Mouse (Mus musculus): Measurements from ENCODE around the gene Bbs12. TPM values are rescaled to one million over a fixed set of nuclear protein-coding genes. Genes with fewer than 3 reads are reported as not detected.

The Bbs12 gene
- 5.9 and 6.8 TPM in 2 replicates for polyA plus RNA-seq (2014; fragmentation: Nextera tagmentation; extraction: Ambion mirVana)

GRCm38 (mm10) chr3:37312370-37312941, at the start of gene Bbs12, which contains the start of gene Cetn4:
Bbs12 (plus strand) TSS chr3:37312554.
Cetn4 (minus strand) TSS chr3:37312708.
- DNase-seq (ENCODE audit: low spot score) (peak; percentile 97), ATAC-seq (peak; percentile 100)
- Histone ChIP-seq H3K9ac (ENCODE audit: low read length) (peak within 1 kb of the TSS; percentile 82), H3K4me3 (ENCODE audit: low read depth, low read length) (peak within 1 kb of the TSS; percentile 73), H3K4me1 (ENCODE audit: control insufficient read depth, insufficient read depth, low read length) (no peaks in the 10 kb centered on the region), H3K36me3 (ENCODE audit: control insufficient read depth, insufficient read depth, low read length) (no peaks in the 10 kb centered on the region), H3K4me2 (ENCODE audit: low read length) (peak within 1 kb of the TSS; percentile 73), H3K27me3 (replicated peaks; ENCODE audit: control insufficient read depth, insufficient read depth, low read length) (no peaks in the 10 kb centered on the region), H3K27ac (ENCODE audit: low read depth, low read length) (peak within 1 kb of the TSS; percentile 52; the same call in 1 of the 2 replicates), H3K9me3 (replicated peaks; ENCODE audit: control insufficient read depth, low read length) (no peaks in the 10 kb centered on the region)
- WGBS: under 1% methylated on average over 54 of the region's 54 CpGs

GRCm38 (mm10) chr3:37268338-37268737, 44.0 kb upstream of the Bbs12 start:
- 80% methylated on average over 11 of the region's 11 CpGs for WGBS
- ATAC-seq: no peak
- DNase-seq (ENCODE audit: low spot score): no peak

GRCm38 (mm10) chr3:37269926-37270325, 42.4 kb upstream of the Bbs12 start:
- Histone ChIP-seq H3K9me3 (replicated peaks; ENCODE audit: control insufficient read depth, low read length) (no peaks in the 10 kb centered on the region), H3K27me3 (replicated peaks; ENCODE audit: control insufficient read depth, insufficient read depth, low read length) (no peaks in the 10 kb centered on the region), H3K4me1 (ENCODE audit: control insufficient read depth, insufficient read depth, low read length) (no peaks in the 10 kb centered on the region), H3K27ac (ENCODE audit: low read depth, low read length) (no peak overlapping the region), H3K4me2 (ENCODE audit: low read length) (no peak overlapping the region), H3K9ac (ENCODE audit: low read length) (no peak overlapping the region), H3K36me3 (ENCODE audit: control insufficient read depth, insufficient read depth, low read length) (no peaks in the 10 kb centered on the region), H3K4me3 (ENCODE audit: low read depth, low read length) (no peak overlapping the region)
- 95% methylated on average over 4 of the region's 4 CpGs for WGBS
- ATAC-seq (no peak), DNase-seq (ENCODE audit: low spot score) (no peak)

More at GRCm38 (mm10) chr3:37268338-37268737, 44.0 kb upstream of the Bbs12 start:
- no peaks in the 10 kb centered on the region for H3K9me3 ChIP-seq (replicated peaks; ENCODE audit: control insufficient read depth, low read length)
- no peak overlapping the region for H3K4me3 ChIP-seq (ENCODE audit: low read depth, low read length)
- H3K27me3 ChIP-seq (replicated peaks; ENCODE audit: control insufficient read depth, insufficient read depth, low read length): no peaks in the 10 kb centered on the region
- H3K4me2 ChIP-seq (ENCODE audit: low read length): no peak overlapping the region
- no peaks in the 10 kb centered on the region for H3K36me3 ChIP-seq (ENCODE audit: control insufficient read depth, insufficient read depth, low read length)
- H3K4me1 ChIP-seq (ENCODE audit: control insufficient read depth, insufficient read depth, low read length): no peaks in the 10 kb centered on the region
- H3K27ac ChIP-seq (ENCODE audit: low read depth, low read length): no peak overlapping the region
- no peak overlapping the region for H3K9ac ChIP-seq (ENCODE audit: low read length)

GRCm38 (mm10) chr3:37271209-37271608, 41.1 kb upstream of the Bbs12 start:
- Histone ChIP-seq H3K27ac (ENCODE audit: low read depth, low read length) (no peak overlapping the region), H3K27me3 (replicated peaks; ENCODE audit: control insufficient read depth, insufficient read depth, low read length) (no peaks in the 10 kb centered on the region), H3K9ac (ENCODE audit: low read length) (no peak overlapping the region), H3K4me1 (ENCODE audit: control insufficient read depth, insufficient read depth, low read length) (no peaks in the 10 kb centered on the region), H3K9me3 (replicated peaks; ENCODE audit: control insufficient read depth, low read length) (no peaks in the 10 kb centered on the region), H3K4me2 (ENCODE audit: low read length) (no peak overlapping the region), H3K4me3 (ENCODE audit: low read depth, low read length) (no peak overlapping the region), H3K36me3 (ENCODE audit: control insufficient read depth, insufficient read depth, low read length) (no peaks in the 10 kb centered on the region)
- WGBS: 6% methylated on average over 1 of the region's 1 CpGs
- peak; percentile 67 for DNase-seq (ENCODE audit: low spot score)
- ATAC-seq: peak; percentile 71

DNA sequence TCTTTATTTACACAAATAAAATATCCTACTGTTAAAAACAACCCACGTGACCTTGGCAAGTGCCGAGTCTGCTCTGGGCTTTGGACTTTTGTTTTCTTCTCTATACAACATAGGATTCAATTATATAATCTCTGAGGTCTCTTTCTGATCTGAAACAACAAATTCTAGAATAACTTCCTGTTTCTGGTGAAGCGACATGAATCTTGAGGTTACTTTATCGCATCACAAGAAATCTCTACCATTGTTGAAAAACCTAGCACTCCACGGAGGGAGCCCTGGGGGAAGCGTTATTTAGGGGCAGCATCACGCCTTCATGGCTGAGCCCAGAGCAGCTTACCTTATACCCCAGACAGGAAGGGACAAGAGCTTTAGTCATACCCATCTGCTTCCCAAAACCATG, 39.3 kb upstream of the Bbs12 start:
- no peak overlapping the region for H3K4me3 ChIP-seq (ENCODE audit: low read depth, low read length)
- H3K4me2 ChIP-seq (ENCODE audit: low read length): no peak overlapping the region
- H3K4me1 ChIP-seq (ENCODE audit: control insufficient read depth, insufficient read depth, low read length): no peaks in the 10 kb centered on the region
- DNase-seq (ENCODE audit: low spot score) (no peak), ATAC-seq (no peak)
- no peak overlapping the region for H3K27ac ChIP-seq (ENCODE audit: low read depth, low read length)
- no peaks in the 10 kb centered on the region for H3K9me3 ChIP-seq (replicated peaks; ENCODE audit: control insufficient read depth, low read length)
- H3K27me3 ChIP-seq (replicated peaks; ENCODE audit: control insufficient read depth, insufficient read depth, low read length): no peaks in the 10 kb centered on the region
- no peaks in the 10 kb centered on the region for H3K36me3 ChIP-seq (ENCODE audit: control insufficient read depth, insufficient read depth, low read length)
- H3K9ac ChIP-seq (ENCODE audit: low read length): no peak overlapping the region
- WGBS: 94% methylated on average over 7 of the region's 7 CpGs

DNA sequence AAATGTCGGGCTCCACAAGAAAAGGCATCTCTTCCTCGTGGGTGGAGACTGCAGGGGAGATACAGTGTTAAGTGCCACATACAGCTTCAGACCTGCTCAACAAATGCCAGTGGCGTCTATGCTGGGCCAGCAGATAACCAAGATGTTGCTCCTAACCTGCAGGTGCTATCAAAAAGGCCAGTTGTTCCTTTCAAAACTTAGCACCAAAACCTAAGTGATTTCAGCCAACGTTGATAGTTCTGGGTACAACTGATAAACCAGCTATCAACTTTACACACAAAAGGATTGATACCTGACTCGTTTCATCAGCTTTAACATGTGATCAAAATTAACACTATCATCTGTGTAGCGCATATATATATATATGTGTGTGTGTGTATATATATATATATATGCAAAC, 37.7 kb upstream of the Bbs12 start:
- no peaks in the 10 kb centered on the region for H3K9me3 ChIP-seq (replicated peaks; ENCODE audit: control insufficient read depth, low read length)
- H3K4me3 ChIP-seq (ENCODE audit: low read depth, low read length): no peak overlapping the region
- no peak for ATAC-seq
- no peak overlapping the region for H3K4me2 ChIP-seq (ENCODE audit: low read length)
- H3K9ac ChIP-seq (ENCODE audit: low read length): no peak overlapping the region
- DNase-seq (ENCODE audit: low spot score): no peak
- no peaks in the 10 kb centered on the region for H3K4me1 ChIP-seq (ENCODE audit: control insufficient read depth, insufficient read depth, low read length)
- no peaks in the 10 kb centered on the region for H3K36me3 ChIP-seq (ENCODE audit: control insufficient read depth, insufficient read depth, low read length)
- H3K27me3 ChIP-seq (replicated peaks; ENCODE audit: control insufficient read depth, insufficient read depth, low read length): no peaks in the 10 kb centered on the region
- 77% methylated on average over 6 of the region's 6 CpGs for WGBS
- no peak overlapping the region for H3K27ac ChIP-seq (ENCODE audit: low read depth, low read length)

DNA sequence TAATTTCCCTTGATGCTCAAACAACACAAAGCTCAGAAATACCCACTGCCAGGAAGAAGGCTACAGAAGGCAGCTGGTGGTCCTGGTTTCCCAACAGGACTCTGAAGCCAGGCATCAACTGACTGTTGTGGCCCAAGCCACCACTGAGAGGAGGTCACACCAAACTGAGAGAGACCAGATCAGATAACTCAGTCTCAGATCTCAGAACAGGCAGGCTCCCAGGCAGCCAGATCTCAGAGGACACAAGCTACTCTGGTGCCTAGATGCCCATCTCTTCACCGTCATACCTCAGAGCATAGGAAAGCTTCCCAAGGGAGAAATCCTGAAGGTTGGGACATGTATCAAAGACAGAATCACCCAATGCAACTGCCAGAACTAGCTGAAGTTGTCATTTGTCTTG, 32.1 kb upstream of the Bbs12 start:
- ATAC-seq: no peak
- H3K9ac ChIP-seq (ENCODE audit: low read length): no peak overlapping the region

DNA sequence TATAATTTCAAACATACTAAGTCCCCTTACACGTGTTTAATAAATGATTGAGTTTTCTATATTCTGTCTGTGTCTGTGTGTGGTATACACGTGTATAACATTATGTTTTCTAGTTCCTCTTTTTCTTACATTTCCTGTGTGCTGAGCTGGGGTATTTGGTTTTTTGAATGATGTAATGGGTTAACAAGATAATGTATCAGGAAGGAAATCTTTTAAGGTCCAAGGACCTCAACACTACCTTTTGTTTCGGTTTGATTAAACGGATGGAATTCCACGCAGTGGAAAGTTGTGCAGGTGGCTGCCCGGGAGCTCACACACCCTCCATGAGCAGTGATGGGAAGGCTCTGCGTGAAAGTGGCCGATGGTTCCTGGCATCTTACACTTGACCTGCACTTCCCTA, 31.5 kb upstream of the Bbs12 start:
- Histone ChIP-seq H3K9ac (ENCODE audit: low read length) (no peak overlapping the region), H3K36me3 (ENCODE audit: control insufficient read depth, insufficient read depth, low read length) (no peaks in the 10 kb centered on the region), H3K27me3 (replicated peaks; ENCODE audit: control insufficient read depth, insufficient read depth, low read length) (no peaks in the 10 kb centered on the region), H3K9me3 (replicated peaks; ENCODE audit: control insufficient read depth, low read length) (no peaks in the 10 kb centered on the region), H3K27ac (ENCODE audit: low read depth, low read length) (no peak overlapping the region), H3K4me3 (ENCODE audit: low read depth, low read length) (no peak overlapping the region), H3K4me2 (ENCODE audit: low read length) (no peak overlapping the region), H3K4me1 (ENCODE audit: control insufficient read depth, insufficient read depth, low read length) (no peaks in the 10 kb centered on the region)
- WGBS: 74% methylated on average over 8 of the region's 8 CpGs
- DNase-seq (ENCODE audit: low spot score) (no peak), ATAC-seq (no peak)

More for the DNA sequence above, 32.1 kb upstream of the Bbs12 start:
- no peak for DNase-seq (ENCODE audit: low spot score)
- no peak overlapping the region for H3K27ac ChIP-seq (ENCODE audit: low read depth, low read length)
- 91% methylated on average over 1 of the region's 1 CpGs for WGBS
- H3K27me3 ChIP-seq (replicated peaks; ENCODE audit: control insufficient read depth, insufficient read depth, low read length): no peaks in the 10 kb centered on the region
- no peaks in the 10 kb centered on the region for H3K4me1 ChIP-seq (ENCODE audit: control insufficient read depth, insufficient read depth, low read length)
- H3K36me3 ChIP-seq (ENCODE audit: control insufficient read depth, insufficient read depth, low read length): no peaks in the 10 kb centered on the region
- no peaks in the 10 kb centered on the region for H3K9me3 ChIP-seq (replicated peaks; ENCODE audit: control insufficient read depth, low read length)
- H3K4me3 ChIP-seq (ENCODE audit: low read depth, low read length): no peak overlapping the region
- no peak overlapping the region for H3K4me2 ChIP-seq (ENCODE audit: low read length)

- 77% methylated on average over 11 of the region's 11 CpGs for WGBS
- Histone ChIP-seq H3K36me3 (ENCODE audit: control insufficient read depth, insufficient read depth, low read length) (no peaks in the 10 kb centered on the region), H3K9me3 (replicated peaks; ENCODE audit: control insufficient read depth, low read length) (no peaks in the 10 kb centered on the region), H3K27ac (ENCODE audit: low read depth, low read length) (no peak overlapping the region), H3K4me1 (ENCODE audit: control insufficient read depth, insufficient read depth, low read length) (no peaks in the 10 kb centered on the region), H3K9ac (ENCODE audit: low read length) (no peak overlapping the region), H3K4me3 (ENCODE audit: low read depth, low read length) (no peak overlapping the region), H3K27me3 (replicated peaks; ENCODE audit: control insufficient read depth, insufficient read depth, low read length) (no peaks in the 10 kb centered on the region), H3K4me2 (ENCODE audit: low read length) (no peak overlapping the region)
- ATAC-seq: no peak
- no peak for DNase-seq (ENCODE audit: low spot score)
These were observed 29.9 kb upstream of the Bbs12 start for GRCm38 (mm10) chr3:37282299-37282922.

Measured in forebrain, embryonic 14.5 days (tissue).